Mouse (Mus musculus): ENCODE data around the gene Foxo3. TPM values are rescaled to one million over a fixed set of nuclear protein-coding genes. Genes with fewer than 3 reads are reported as not detected.

The Foxo3 gene
- total RNA-seq, 2 experiments from 2014 or later: 78.4 to 83.4 TPM

- no peak for DNase-seq
- intact Hi-C loops (cut with DNase I): loop anchor here (5.0 kb wide), 4 partner anchors 186 to 391 kb away; no protein-coding TSS in a partner anchor
Measured at GRCm38 (mm10) chr10:42278307-42278850, 1.8 kb upstream of the Foxo3 start.

GRCm38 (mm10) chr10:42277476-42278306 lies 1.1 kb upstream of the Foxo3 start:
- intact Hi-C loops (cut with DNase I): loop anchor here (5.0 kb wide), 4 partner anchors 185 to 390 kb away; no protein-coding TSS in a partner anchor
- peak; percentile 96 to 98 for DNase-seq

- peak in 1 of 2 experiments; percentile 53 for DNase-seq
Measured at GRCm38 (mm10) chr10:42275871-42276501, 569 bp downstream of the Foxo3 start.

GRCm38 (mm10) chr10:42275401-42275870 lies 1.1 kb downstream of the Foxo3 start:
- intact Hi-C loops (cut with DNase I): loop anchor here (2.0 to 5.0 kb wide), 7 partner anchors 25 to 388 kb away; no protein-coding TSS in a partner anchor

More at GRCm38 (mm10) chr10:42275871-42276501, 569 bp downstream of the Foxo3 start:
- intact Hi-C loops (cut with DNase I): loop anchor here (2.0 to 5.0 kb wide), 7 partner anchors 25 to 389 kb away; no protein-coding TSS in a partner anchor

GRCm38 (mm10) chr10:42274712-42275400 lies 1.7 kb downstream of the Foxo3 start:
- DNase-seq: peak in 1 of 2 experiments; percentile 49
- intact Hi-C loops (cut with DNase I): loop anchor here (2.0 to 5.0 kb wide), 7 partner anchors 24 to 388 kb away; no protein-coding TSS in a partner anchor

More at GRCm38 (mm10) chr10:42275401-42275870, 1.1 kb downstream of the Foxo3 start:
- DNase-seq: peak; percentile 66 to 67

GRCm38 (mm10) chr10:42273760-42274691 lies 2.5 kb downstream of the Foxo3 start:
- peak; percentile 33 to 44 for DNase-seq

GRCm38 (mm10) chr10:42273403-42273759 lies 3.2 kb downstream of the Foxo3 start:
- intact Hi-C loops (cut with DNase I): no loop called here
- no peak for DNase-seq

More at GRCm38 (mm10) chr10:42273760-42274691, 2.5 kb downstream of the Foxo3 start:
- intact Hi-C loops (cut with DNase I): loop anchor here (2.0 kb wide), 3 partner anchors 23 to 203 kb away; no protein-coding TSS in a partner anchor

GRCm38 (mm10) chr10:42271454-42272230 lies 4.9 kb downstream of the Foxo3 start:
- intact Hi-C loops (cut with DNase I): no loop called here
- no peak for DNase-seq

- intact Hi-C loops (cut with DNase I): no loop called here
- DNase-seq: no peak
Measured at GRCm38 (mm10) chr10:42270277-42271083, 6.1 kb downstream of the Foxo3 start.

- intact Hi-C loops (cut with DNase I): no loop called here
- DNase-seq: no peak
Measured at GRCm38 (mm10) chr10:42269281-42270025, 7.1 kb downstream of the Foxo3 start.

- DNase-seq: no peak
- intact Hi-C loops (cut with DNase I): no loop called here
Measured at GRCm38 (mm10) chr10:42267811-42268545, 8.6 kb downstream of the Foxo3 start.

GRCm38 (mm10) chr10:42265021-42265689 lies 11.4 kb downstream of the Foxo3 start:
- intact Hi-C loops (cut with DNase I): no loop called here
- no peak for DNase-seq

- DNase-seq: no peak
- intact Hi-C loops (cut with DNase I): no loop called here
Measured at GRCm38 (mm10) chr10:42264195-42264594, 12.4 kb downstream of the Foxo3 start.

GRCm38 (mm10) chr10:42263701-42264100 lies 12.9 kb downstream of the Foxo3 start:
- no peak for DNase-seq
- intact Hi-C loops (cut with DNase I): no loop called here

GRCm38 (mm10) chr10:42262061-42262460 lies 14.5 kb downstream of the Foxo3 start:
- DNase-seq: no peak
- intact Hi-C loops (cut with DNase I): no loop called here
